Comparison of ENCODE assay signal across 11 mouse cellular contexts in the genomic region with DNA sequence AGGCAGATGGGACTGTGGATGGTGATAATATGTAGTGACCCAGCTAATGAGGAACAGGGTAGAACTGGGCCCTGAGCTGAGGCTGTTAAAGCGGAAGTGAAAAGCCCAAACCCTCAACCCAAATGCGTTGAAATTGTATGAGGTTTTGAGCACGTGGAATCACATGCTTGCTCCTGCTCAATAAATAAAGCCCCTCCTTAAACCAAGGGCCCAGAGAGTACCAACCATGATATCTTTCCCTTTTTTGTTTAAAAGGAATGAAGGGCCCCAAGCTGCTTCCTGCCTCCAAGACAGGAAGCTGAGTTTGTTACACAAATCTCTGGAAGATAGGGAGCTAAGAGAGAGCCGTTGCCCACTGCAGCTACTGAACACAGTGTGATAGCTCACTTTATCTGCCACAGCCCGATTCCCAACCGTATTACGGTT. TPM values are rescaled to one million over a fixed set of nuclear protein-coding genes. Genes with fewer than 3 reads are reported as not detected.
A peak's percentile ranks its signal among the peaks of the same experiment; 100 is the strongest.
DNase-seq lines count a peak whose midpoint lies in the region; ATAC-seq and TF ChIP-seq lines count a peak whose summit lies in the region.
"Had no signal": no experiment of that assay in that cellular context is flagged by ENCODE, and none has a peak within 500 bp of the region (broad histone marks: within the 10 kb centered on the region; RNA-seq: fewer than 3 reads in every experiment).

No protein-coding gene starts in this region.

- no peak overlapping the region; the same call in 1 of the 2 replicates for H3K4me3 ChIP-seq in G1E (ENCODE audit: low read depth, low read length)
- H3K4me3 ChIP-seq in heart, embryonic 14.5 days (ENCODE audit: control insufficient read depth in 1 of 2, insufficient read depth in 1 of 2, low read depth in 1 of 2, low read length in 2 of 2), result no peak overlapping the region
- H3K4me3 ChIP-seq: embryonic facial prominence, embryonic 15.5 days; neural tube, embryonic 12.5 days had no signal

- WGBS in heart, embryonic 14.5 days, result 44% methylated on average over 7 of the region's 7 CpGs

- H3K27ac ChIP-seq in heart, embryonic 14.5 days (replicated peaks in 1 of 2; ENCODE audit: control insufficient read depth in 1 of 2, insufficient read depth in 1 of 2, low read depth in 2 of 2, low read length in 2 of 2), result peak overlapping the region; percentile 55
- H3K27ac ChIP-seq: embryonic facial prominence, embryonic 15.5 days; kidney, postnatal 0 days; neural tube, embryonic 12.5 days had no signal

- ATAC-seq in G1E (ENCODE audit: extremely low read depth, insufficient number of reproducible peaks, low FRiP score, poor library complexity, severe bottlenecking), result peak; percentile 77
- no peak for ATAC-seq in heart, embryonic 14.5 days (ENCODE audit: insufficient number of reproducible peaks, insufficient read depth, low FRiP score, low read depth)

- H3K4me2 ChIP-seq in heart, embryonic 14.5 days (ENCODE audit: low read length), result no peak overlapping the region
- H3K4me2 ChIP-seq: embryonic facial prominence, embryonic 15.5 days; neural tube, embryonic 12.5 days had no signal

- no peaks in the 10 kb centered on the region for H3K27me3 ChIP-seq in G1E (ENCODE audit: insufficient read depth, low read length)
- no peaks in the 10 kb centered on the region for H3K27me3 ChIP-seq in heart, embryonic 14.5 days (ENCODE audit: control insufficient read depth, insufficient read depth, low read length)
- H3K27me3 ChIP-seq: embryonic facial prominence, embryonic 15.5 days; neural tube, embryonic 12.5 days had no signal

- H3K4me1 ChIP-seq in G1E (ENCODE audit: insufficient read depth, low read depth, low read length), result peaks cover 86% of the 10 kb centered on the region
- H3K4me1 ChIP-seq in heart, embryonic 14.5 days (ENCODE audit: control insufficient read depth in 2 of 2, insufficient read depth in 2 of 2, low read length in 2 of 2), result peaks cover 2 to 8% of the 10 kb centered on the region in 2 experiments; a peak in 3 of 4 replicates

- no peak for TF ChIP-seq CTCF in G1E (IDR thresholded peaks at IDR 0.05; ENCODE audit: low read depth, low read length)

- peaks cover 53% of the 10 kb centered on the region for H3K36me3 ChIP-seq in G1E (replicated peaks)
- H3K36me3 ChIP-seq in heart, embryonic 14.5 days (ENCODE audit: control insufficient read depth, insufficient read depth, low read length), result no peaks in the 10 kb centered on the region
- H3K36me3 ChIP-seq: embryonic facial prominence, embryonic 15.5 days; neural tube, embryonic 12.5 days had no signal

- intact Hi-C loops in heart, postnatal 14 days (cut with DNase I), result no loop called here

- no peak overlapping the region for H3K9ac ChIP-seq in heart, embryonic 14.5 days (ENCODE audit: low read length)
- H3K9ac ChIP-seq: embryonic facial prominence, embryonic 15.5 days; neural tube, embryonic 12.5 days had no signal

- H3K9me3 ChIP-seq in G1E (replicated peaks), result no peaks in the 10 kb centered on the region
- H3K9me3 ChIP-seq in heart, embryonic 14.5 days (ENCODE audit: control insufficient read depth, low read length), result no peaks in the 10 kb centered on the region
- H3K9me3 ChIP-seq: embryonic facial prominence, embryonic 15.5 days; neural tube, embryonic 12.5 days had no signal

- peak; percentile 33 to 61 for DNase-seq in heart, adult 18-20 months
- no peak for DNase-seq in heart, postnatal 14 days
- DNase-seq in G1E (ENCODE audit: low spot score), result peak; percentile 37
- peak; percentile 69 for DNase-seq in lung, postnatal 36 days
- DNase-seq in layer of hippocampus, adult 9-10 months (ENCODE audit: low spot score), result no peak
- DNase-seq in embryo, embryonic 10.5 days (ENCODE audit: low spot score), result no peak
- DNase-seq in embryo, embryonic 9.5 days (ENCODE audit: extremely low spot score), result no peak

RNA-seq across cellular contexts. Expression of a gene that starts 21.3 kb away (rescaled TPM):
- total RNA-seq in heart, adult 18-20 months (2021), result 1 to 10 TPM; 1.8 to 3.4 TPM
- total RNA-seq in heart, postnatal 14 days (2021), result 1 to 10 TPM; 4.4 to 5.3 TPM
- total RNA-seq in G1E (2014; fragmentation: Nextera tagmentation) (131 and 132 TPM in 2 replicates), G1E (2017) (121 and 163 TPM in 2 replicates)
- 23.0 and 25.9 TPM in 2 replicates for polyA plus RNA-seq in G1E (2012)
- 6.0 and 6.9 TPM in 2 replicates for polyA plus RNA-seq in heart, embryonic 14.5 days (2014; fragmentation: Nextera tagmentation; extraction: Ambion mirVana)

Comparison
In these comparisons a context has a peak if more than half of its experiments do, and no peak if none do; other contexts are left out.
1. DNase-seq: peak in heart, adult 18-20 months (2 of 2), G1E (single experiment) and lung, postnatal 36 days (single experiment); none in heart, postnatal 14 days (0 of 2), layer of hippocampus, adult 9-10 months (single experiment), embryo, embryonic 10.5 days (single experiment) and embryo, embryonic 9.5 days (single experiment).
2. RNA of a gene that starts 21.3 kb away (total RNA-seq): 121 to 163 TPM in G1E; 4.4 to 5.3 TPM in heart, postnatal 14 days and 1.8 to 3.4 TPM in heart, adult 18-20 months; every median in the first group is over 10 times any median in the second.